Mouse (Mus musculus): ENCODE measurements around the gene Zfp369. TPM values are rescaled to one million over a fixed set of nuclear protein-coding genes. Genes with fewer than 3 reads are reported as not detected.

Zfp369 gene
- total RNA-seq (2023), result 10 to 100 TPM; 48.0 to 48.5 TPM

DNA sequence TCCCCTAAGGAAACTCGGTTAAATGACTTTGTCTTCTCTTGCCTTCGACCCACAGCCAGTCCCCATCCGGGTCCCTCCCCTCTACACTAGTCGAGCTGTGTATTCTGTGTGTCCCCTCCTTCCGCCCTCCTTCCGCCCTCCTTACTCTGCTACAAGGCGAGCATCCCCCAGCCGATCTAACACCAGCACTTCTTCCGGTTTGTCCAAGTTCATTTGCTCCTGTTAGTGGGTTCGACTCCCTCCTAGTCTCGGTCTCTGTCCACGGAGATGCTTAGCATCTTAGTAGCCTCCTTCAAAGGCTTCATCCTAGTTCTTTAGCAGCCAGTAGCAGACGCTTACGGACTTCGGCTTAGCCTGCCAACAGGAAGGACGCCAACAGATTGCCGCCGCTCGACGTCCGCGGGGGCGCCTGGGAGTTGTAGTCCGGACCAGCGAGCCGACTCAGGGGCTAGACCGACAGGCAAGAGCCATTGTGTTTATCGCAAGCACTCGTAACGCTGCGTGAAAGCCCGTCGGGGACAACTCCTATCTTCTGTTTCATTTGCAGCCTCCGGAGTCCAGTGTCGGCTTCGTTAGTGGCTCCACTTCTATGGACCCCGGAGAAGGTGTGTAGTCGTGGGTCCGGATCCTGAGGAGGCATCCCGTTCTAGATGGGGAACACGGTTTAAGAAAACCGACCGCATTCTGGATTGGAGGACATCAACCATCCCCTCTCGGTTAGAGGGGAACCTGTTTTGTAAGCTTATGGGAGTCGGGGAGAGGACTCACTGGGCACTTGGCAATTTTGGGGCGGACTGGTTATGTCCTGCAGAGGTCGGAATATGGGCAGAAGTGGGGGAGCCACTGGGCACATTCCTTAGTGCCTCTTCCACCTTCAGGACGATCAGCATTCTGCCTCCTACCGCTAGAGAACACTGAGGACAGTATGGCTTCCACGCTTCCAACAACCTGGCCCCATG lies at the start of gene Zfp369:
Zfp369 (plus strand) TSS at position 432 of the 959 bp plus-strand sequence.

DNA sequence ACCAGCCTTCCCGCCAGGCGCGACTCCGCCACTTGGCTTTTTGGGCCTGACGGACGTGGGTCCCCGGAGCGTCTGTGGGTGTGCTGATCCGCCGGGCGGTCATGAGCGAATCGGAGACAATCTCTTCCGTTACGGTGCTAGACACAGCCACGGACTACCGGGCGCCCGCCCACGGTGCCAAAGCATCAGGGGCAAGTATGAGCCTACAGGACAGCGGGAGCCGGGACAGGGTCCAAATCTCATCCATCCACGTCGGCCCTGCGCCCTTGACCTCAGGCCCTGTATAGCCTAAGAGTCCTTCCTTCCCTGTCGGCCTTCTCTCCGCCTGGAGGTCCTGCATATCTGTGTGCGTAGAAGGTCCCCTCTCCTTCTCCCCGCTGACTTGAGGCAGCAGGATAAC lies 19.4 kb upstream of the Zfp369 start, which contains the start of gene Gm10775:
Gm10775 (plus strand) TSS at position 301 of the 400 bp plus-strand sequence.

Other genes starting within 250 kb of the Zfp369 start
- gene Spata31d1c, start 245.8 kb upstream of the Zfp369 start, total RNA-seq (2023), result not detected
- not detected for gene Prss47, start 226.1 kb upstream of the Zfp369 start, total RNA-seq (2023)
- 10 to 100 TPM; 56.2 to 60.0 TPM for gene Mfsd14b, start 165.8 kb upstream of the Zfp369 start, total RNA-seq (2023)
- not detected for gene Olfr465-ps1, start 140.7 kb upstream of the Zfp369 start, total RNA-seq (2023)
- gene Olfr466, start 128.6 kb upstream of the Zfp369 start, total RNA-seq (2023), result not detected
- gene Nlrp4f, start 72.8 kb upstream of the Zfp369 start, total RNA-seq (2023), result not detected
- gene Gm10775, start 19.3 kb upstream of the Zfp369 start, total RNA-seq (2023), result under 1 TPM in 1 of 2 experiments, not detected in 1; 0.47 TPM
- gene Gm10139, start 233.9 kb downstream of the Zfp369 start, total RNA-seq (2023), result not detected